Mouse (Mus musculus): Measurements from ENCODE around the gene 1700034J05Rik.

1700034J05Rik gene

GRCm38 (mm10) chr6:146963396-146964150, 9.4 kb upstream of the 1700034J05Rik start:
- no peak for DNase-seq (ENCODE audit: low spot score)

DNA sequence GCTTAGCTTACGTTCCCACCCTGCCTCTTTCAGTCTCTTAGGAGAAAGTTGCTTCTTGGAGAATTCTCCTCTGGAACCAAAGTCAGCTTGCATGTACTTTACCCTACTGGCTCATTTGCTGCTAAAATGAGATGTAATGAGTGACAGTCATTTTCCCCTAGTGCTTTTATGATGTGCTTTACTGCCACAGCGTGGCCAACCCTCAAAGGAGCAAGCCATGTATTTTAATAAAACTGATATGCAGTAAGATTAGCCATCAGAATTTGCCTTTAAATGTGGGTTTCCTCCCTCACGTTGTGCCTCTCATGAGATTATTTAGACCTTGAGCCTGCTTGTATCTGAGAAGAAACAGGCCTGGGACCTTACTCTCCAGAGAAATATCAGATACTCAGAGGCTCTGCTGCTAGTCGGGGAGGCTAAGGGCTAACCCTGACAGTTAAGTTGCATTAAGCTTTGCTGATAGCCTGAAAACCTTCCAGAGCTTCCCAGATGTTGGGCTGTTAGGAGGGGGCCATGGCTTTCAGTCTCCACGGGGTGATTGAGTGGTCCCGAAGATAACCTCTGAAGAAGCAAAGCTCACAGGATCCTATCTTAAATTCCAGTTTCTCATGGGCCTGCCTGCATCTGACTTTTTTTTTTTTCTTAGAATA, 7.7 kb upstream of the 1700034J05Rik start:
- DNase-seq (ENCODE audit: low spot score), result no peak

DNA sequence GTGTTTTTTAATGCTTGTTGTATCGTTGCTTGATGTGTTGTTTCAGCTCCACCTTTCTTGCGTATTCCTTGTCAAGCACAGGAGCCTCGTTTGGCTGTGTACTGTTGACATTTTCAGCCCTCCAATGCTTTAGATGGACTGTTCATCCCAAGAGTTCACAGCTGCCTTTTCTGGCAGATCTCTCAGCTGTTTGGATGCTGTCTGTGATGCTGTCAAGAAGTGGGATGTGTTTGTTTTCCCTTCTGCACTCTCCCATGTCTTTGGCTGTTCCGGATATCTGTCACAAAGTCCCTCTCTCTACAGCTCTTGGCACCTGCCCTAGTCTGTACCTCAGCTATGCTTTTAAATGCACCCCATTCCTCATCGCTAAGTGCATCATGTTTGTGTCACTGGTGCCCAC, 6.7 kb upstream of the 1700034J05Rik start:
- DNase-seq (ENCODE audit: low spot score), result no peak

DNA sequence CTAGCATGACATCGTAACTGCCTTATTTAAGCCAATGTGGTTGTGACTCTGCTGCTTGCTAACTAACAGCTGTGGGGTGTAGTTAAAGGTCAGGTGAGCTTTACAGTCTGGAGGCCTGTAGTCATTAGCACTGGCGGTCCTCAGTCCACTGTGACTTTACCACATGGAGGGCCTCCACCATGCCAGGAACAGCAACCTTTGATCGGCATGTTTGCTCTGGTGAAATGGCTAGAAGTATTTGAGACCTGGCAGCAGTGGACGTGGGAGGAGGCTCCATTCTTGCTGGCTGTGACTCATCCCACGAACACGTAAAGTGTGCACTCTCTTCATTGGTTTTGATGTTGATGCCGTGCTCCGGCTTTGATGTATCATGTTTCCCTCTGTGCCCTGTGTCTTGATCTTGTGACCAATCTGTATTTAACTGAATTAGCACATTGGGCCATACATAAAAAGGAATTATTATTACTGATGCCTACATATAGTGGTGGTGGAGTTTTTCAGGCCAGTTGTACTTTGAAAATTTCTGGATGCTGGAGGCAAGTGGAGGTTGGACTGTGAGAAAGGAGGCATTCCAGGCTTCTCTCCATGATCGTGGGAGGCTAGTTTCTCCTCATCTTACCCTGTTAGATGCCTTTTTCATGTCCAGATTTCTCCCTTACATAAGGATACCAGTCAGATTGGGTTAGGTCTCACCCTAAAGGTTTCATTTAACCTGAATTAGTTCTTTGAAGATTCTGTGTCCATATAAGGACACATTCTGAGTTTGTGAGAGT, 5.9 kb upstream of the 1700034J05Rik start:
- no peak for DNase-seq (ENCODE audit: low spot score)

GRCm38 (mm10) chr6:146958694-146959093, 4.5 kb upstream of the 1700034J05Rik start:
- no peak for DNase-seq (ENCODE audit: low spot score)

- DNase-seq (ENCODE audit: low spot score), result no peak
These were observed 2.7 kb upstream of the 1700034J05Rik start for GRCm38 (mm10) chr6:146956961-146957360.

DNA sequence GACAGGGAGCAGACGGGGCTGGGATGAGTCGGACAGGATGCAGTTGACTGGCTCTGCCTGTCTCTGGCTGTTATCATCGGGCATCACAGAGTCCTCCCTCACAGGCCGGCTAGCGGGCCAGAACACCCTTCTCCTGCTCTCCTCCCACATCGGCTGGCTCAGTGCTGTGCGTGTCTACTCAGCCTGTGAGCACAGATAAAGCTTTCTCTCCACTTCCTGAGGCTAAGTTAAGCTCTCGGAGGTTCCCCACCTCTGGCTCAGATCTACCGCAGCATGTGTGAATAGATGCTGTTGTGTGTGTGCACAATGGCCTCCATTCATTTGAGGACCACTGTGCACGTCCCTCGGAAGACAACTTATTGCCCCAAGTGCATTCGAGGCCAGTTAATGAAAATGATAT, 1.7 kb upstream of the 1700034J05Rik start:
- DNase-seq (ENCODE audit: low spot score), result peak; percentile 24

DNA sequence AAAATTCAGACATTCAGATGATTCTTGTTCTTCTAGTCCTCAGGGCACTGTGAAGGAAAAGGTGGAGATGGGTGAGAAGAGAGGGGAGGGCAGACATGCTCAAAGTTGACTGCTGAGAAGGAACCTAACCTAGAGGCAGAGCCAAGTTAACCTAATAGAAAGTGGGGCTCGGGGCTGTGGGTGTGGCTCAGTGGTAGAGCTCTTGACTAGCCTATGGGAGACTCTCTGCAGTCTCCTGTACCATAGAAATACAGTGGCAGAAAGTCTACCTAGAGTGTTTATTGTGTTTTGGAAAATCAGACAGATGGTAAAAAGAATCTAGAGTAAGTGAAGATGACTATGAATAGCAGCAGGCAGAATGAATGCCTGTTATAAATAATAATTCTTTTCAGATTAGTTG, 1.3 kb upstream of the 1700034J05Rik start:
- DNase-seq (ENCODE audit: low spot score), result no peak

DNA sequence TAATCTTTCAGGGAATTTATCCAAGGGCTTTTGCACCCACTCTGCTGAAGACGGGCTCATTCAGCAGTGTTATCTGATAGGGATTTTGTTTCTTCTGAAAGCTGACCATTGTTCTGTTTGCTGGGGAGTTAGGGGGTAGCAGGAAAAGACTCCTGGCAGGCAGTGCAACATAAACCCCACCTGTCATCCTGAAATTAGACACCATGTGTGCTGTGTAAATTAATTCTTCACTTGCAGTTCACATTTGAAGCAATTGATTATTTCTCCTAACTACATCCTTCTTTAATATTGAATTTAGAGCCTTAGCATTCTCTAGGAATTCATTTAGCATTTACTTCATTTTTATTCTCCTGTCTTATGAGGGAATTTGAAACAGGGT, 3.8 kb downstream of the 1700034J05Rik start:
- no peak for DNase-seq (ENCODE audit: low spot score)

GRCm38 (mm10) chr6:146949682-146950453, 4.4 kb downstream of the 1700034J05Rik start:
- no peak for DNase-seq (ENCODE audit: low spot score)

DNA sequence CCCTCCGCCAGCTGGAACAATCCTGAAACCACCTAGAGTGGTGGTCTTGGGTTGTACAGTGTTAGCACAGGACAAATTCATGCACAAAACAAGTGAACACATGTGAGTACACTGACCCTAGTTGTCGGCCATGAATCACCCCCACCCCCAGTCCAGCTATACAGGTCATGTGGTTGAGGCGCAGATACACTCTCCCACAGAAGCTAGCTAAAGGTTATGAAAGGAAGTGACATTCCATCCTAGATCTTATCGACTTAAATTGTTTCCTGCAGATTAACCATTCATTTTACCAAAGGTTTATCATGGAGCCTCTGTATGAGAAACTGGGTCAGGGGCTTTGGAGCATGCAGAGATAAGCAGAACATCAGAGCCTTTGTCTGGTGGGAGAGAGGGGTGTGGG, 7.0 kb downstream of the 1700034J05Rik start:
- DNase-seq (ENCODE audit: low spot score), result no peak

DNA sequence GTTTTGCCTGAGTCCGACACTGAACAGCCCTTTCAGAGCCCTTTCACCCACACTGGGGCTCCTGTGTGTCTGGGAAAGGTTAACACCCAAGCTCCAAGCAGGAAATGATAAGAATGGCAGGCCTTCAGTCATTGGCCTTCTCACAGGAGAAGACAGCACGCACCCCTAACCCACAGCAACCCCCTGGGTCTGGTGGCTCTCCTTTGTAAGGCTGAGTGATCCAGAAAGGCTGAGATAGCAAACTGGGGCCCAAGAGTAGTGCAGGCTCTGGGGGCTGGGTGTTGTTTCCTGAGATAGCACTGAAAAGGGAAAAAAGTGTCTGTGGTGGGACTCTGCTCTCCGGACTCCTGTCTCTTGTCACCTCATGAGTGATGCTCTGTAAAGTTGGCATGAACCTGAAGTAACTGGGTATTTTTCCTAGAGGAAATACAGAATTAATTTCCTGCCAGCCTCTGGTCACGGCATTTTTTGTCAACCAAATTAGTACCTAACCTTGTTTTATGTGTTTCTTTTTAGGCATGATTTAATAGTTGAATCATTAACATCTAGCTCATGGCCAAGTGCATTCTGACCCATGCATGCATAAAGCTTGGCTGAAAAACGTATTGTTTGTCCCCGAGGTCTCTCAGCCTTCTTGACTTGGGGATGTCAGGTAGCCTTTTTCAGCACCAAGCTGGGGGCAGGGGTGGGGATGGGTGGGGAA, 7.7 kb downstream of the 1700034J05Rik start:
- no peak for DNase-seq (ENCODE audit: low spot score)

- no peak for DNase-seq (ENCODE audit: low spot score)
These were observed 9.4 kb downstream of the 1700034J05Rik start for GRCm38 (mm10) chr6:146944830-146945229.

- DNase-seq (ENCODE audit: low spot score), result no peak
These were observed 10.2 kb downstream of the 1700034J05Rik start for GRCm38 (mm10) chr6:146944009-146944408.

- no peak for DNase-seq (ENCODE audit: low spot score)
These were observed 12.5 kb downstream of the 1700034J05Rik start for GRCm38 (mm10) chr6:146941505-146942275.

GRCm38 (mm10) chr6:146939026-146939425, 15.2 kb downstream of the 1700034J05Rik start:
- DNase-seq (ENCODE audit: low spot score), result no peak

DNA sequence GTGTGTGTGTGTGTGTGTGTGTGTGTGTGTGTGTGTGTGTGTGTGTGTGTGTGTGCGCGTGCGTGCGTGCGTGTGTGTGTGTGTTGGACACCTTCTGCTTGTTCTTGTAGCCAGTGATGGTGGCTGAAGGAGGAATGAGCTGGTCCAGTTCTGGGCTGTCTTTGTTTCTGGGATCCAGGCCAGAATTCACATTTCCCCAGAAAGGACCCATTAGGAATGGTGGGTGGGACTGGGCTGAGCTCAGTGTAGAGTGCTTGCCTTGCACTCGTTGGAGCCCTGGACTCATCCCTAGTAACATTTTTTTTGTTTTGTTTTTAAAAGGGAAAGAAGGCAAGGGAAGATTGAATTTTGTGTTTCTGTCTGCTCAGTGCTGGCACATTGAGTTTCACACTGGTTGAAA, 18.3 kb downstream of the 1700034J05Rik start:
- DNase-seq (ENCODE audit: low spot score), result no peak

- DNase-seq (ENCODE audit: low spot score), result no peak
These were observed 21.1 kb downstream of the 1700034J05Rik start for GRCm38 (mm10) chr6:146933123-146933522.

GRCm38 (mm10) chr6:146929031-146929430, 25.2 kb downstream of the 1700034J05Rik start:
- no peak for DNase-seq (ENCODE audit: low spot score)

- no peak for DNase-seq (ENCODE audit: low spot score)
These were observed 26.1 kb downstream of the 1700034J05Rik start for GRCm38 (mm10) chr6:146928108-146928507.
